Mouse (Mus musculus) CH12.LX (cell line): Measurements from ENCODE around the gene Syne1. TPM values are rescaled to one million over a fixed set of nuclear protein-coding genes. Genes with fewer than 3 reads are reported as not detected.
A peak's percentile ranks its signal among the peaks of the same experiment; 100 is the strongest.

Experiments used
- DNase-seq: peaks from one replicate; pipeline ENCODE4 v3.0.0-alpha.2; 2013; ENCODE audit errors: extremely low read depth
- H3K27ac ChIP-seq: 2 replicates; pipeline ENCODE4 v1.5.1; 2012; ENCODE audit warnings: low read depth, mild to moderate bottlenecking, control low read depth, moderate library complexity; ENCODE audit not compliant: insufficient read depth
- H3K27me3 ChIP-seq: replicated peaks from 2 replicates; pipeline ENCODE3; 2012; ENCODE audit warnings: inconsistent platforms
- H3K36me3 ChIP-seq, 2 experiments: replicated peaks in 1 of 2; 2 replicates each; pipeline versions ENCODE3 to v1.6.1; 2012; ENCODE audit warnings: inconsistent platforms in 1 of 2, low read length in 1 of 2, mild to moderate bottlenecking in 1 of 2, mixed read lengths in 1 of 2, moderate library complexity in 1 of 2; ENCODE audit not compliant: control insufficient read depth in 1 of 2, insufficient read depth in 1 of 2
- H3K4me1 ChIP-seq, 2 experiments: 2 replicates each; pipeline ENCODE4 v1.6.1; 2012; ENCODE audit warnings: inconsistent platforms in 1 of 2, moderate library complexity in 1 of 2; ENCODE audit not compliant: insufficient read depth in 2 of 2, control insufficient read depth in 1 of 2
- H3K4me2 ChIP-seq: 2 replicates; pipeline ENCODE4 v1.6.1; 2012; ENCODE audit warnings: low read depth, mild to moderate bottlenecking, control low read depth; ENCODE audit not compliant: poor library complexity, insufficient read depth, severe bottlenecking
- H3K4me3 ChIP-seq, 3 experiments: fragments of 150-350 bp in 1 of 3; sonication (generic) in 1 of 3; replicated peaks in 1 of 3; 2 replicates each; pipeline versions ENCODE3 to v1.5.1; 2011 to 2012; ENCODE audit warnings: low read depth in 2 of 3, low read length in 2 of 3, mild to moderate bottlenecking in 2 of 3, moderate library complexity in 2 of 3, control low read depth in 1 of 3, improper control_type of control experiment in 1 of 3, inconsistent platforms in 1 of 3, mixed read lengths in 1 of 3; ENCODE audit not compliant: poor library complexity in 1 of 3
- H3K79me2 ChIP-seq: replicated peaks from 2 replicates; pipeline ENCODE4 v1.6.1; 2012; ENCODE audit warnings: mild to moderate bottlenecking, moderate library complexity; ENCODE audit not compliant: control insufficient read depth, poor library complexity, insufficient read depth, severe bottlenecking; ENCODE audit errors: extremely low read depth
- H3K9ac ChIP-seq: 2 replicates; pipeline ENCODE4 v1.6.1; 2012; ENCODE audit warnings: low read depth, mild to moderate bottlenecking, control low read depth, moderate library complexity; ENCODE audit not compliant: insufficient read depth
- H3K9me3 ChIP-seq: replicated peaks from 2 replicates; pipeline ENCODE3; 2012; ENCODE audit warnings: low read length, inconsistent platforms, mixed read lengths
- BHLHE40 ChIP-seq: IDR thresholded peaks from 2 replicates; pipeline ENCODE4 v1.6.1; 2011; ENCODE audit warnings: mild to moderate bottlenecking, low read depth, low read length, improper control_type of control experiment
- CTCF ChIP-seq, 2 experiments: IDR thresholded peaks in 1 of 2; conservative IDR thresholded peaks in 1 of 2; 2 replicates each; pipeline ENCODE4 v1.5.1; 2011 to 2012; ENCODE audit warnings: low read depth in 2 of 2, low read length in 2 of 2, improper control_type of control experiment in 1 of 2, inconsistent platforms in 1 of 2, mild to moderate bottlenecking in 1 of 2, moderate library complexity in 1 of 2
- E2F4 ChIP-seq: IDR thresholded peaks from 2 replicates; pipeline ENCODE4 v1.6.1; 2011; ENCODE audit warnings: low read depth, low read length, improper control_type of control experiment; ENCODE audit not compliant: insufficient replicate concordance
- HCFC1 ChIP-seq: IDR thresholded peaks from 2 replicates; pipeline ENCODE4 v1.6.1; 2012; ENCODE audit warnings: low read depth, mild to moderate bottlenecking, inconsistent platforms, low read length, improper control_type of control experiment
- JUND ChIP-seq: conservative IDR thresholded peaks from 2 replicates; pipeline ENCODE4 v1.6.1; 2011; ENCODE audit warnings: low read depth, low read length, improper control_type of control experiment
- MAZ ChIP-seq: IDR thresholded peaks from 2 replicates; pipeline ENCODE4 v1.6.1; 2012; ENCODE audit warnings: low read depth, mild to moderate bottlenecking, inconsistent platforms, low read length, improper control_type of control experiment, moderate library complexity
- MEF2A ChIP-seq: IDR thresholded peaks from 2 replicates; pipeline ENCODE4 v1.6.1; 2014; ENCODE audit warnings: low read depth, mild to moderate bottlenecking, inconsistent platforms, low read length, improper control_type of control experiment, borderline replicate concordance
- MXI1 ChIP-seq: IDR thresholded peaks from 2 replicates; pipeline ENCODE4 v1.6.1; 2011; ENCODE audit warnings: mild to moderate bottlenecking, low read depth, low read length, improper control_type of control experiment
- MYC ChIP-seq: IDR thresholded peaks from 2 replicates; pipeline ENCODE4 v1.6.1; 2011; ENCODE audit warnings: low read depth, mild to moderate bottlenecking, improper control_type of control experiment, low read length
- NELFE ChIP-seq: IDR thresholded peaks from 2 replicates; pipeline ENCODE4 v1.6.1; 2011; ENCODE audit warnings: low read depth, low read length, improper control_type of control experiment
- SMC3 ChIP-seq: IDR thresholded peaks from 2 replicates; pipeline ENCODE4 v1.6.1; 2011; ENCODE audit warnings: low read depth, low read length, improper control_type of control experiment
- TBP ChIP-seq: conservative IDR thresholded peaks from 2 replicates; pipeline ENCODE4 v1.6.1; 2011; ENCODE audit warnings: low read depth, low read length, improper control_type of control experiment
- UBTF ChIP-seq: IDR thresholded peaks from 2 replicates; pipeline ENCODE4 v1.6.1; 2012; ENCODE audit warnings: low read depth, mild to moderate bottlenecking, inconsistent platforms, low read length, improper control_type of control experiment, moderate library complexity
- ZKSCAN1 ChIP-seq: IDR thresholded peaks from 2 replicates; pipeline ENCODE4 v1.6.1; 2012; ENCODE audit warnings: low read depth, inconsistent platforms, low read length, improper control_type of control experiment, borderline replicate concordance
- ZNF384 ChIP-seq: IDR thresholded peaks from 2 replicates; pipeline ENCODE4 v1.6.1; 2012; ENCODE audit warnings: low read depth, low read length, improper control_type of control experiment, inconsistent platforms
- dilution Hi-C: fragments of 300-500 bp; cut with MboI; formaldehyde crosslinking; loops from 2 replicates; pipeline ENCODE4 v1.14.3; 2020; ENCODE audit warnings: low sequenced_read_pairs; ENCODE audit not compliant: extremely low pct_unique_long_range_greater_than_20kb, extremely low pct_ligation_motif_present
- in situ Hi-C: fragments of 300-500 bp; cut with MboI; formaldehyde crosslinking; loops from 3 replicates; pipeline ENCODE4 v1.14.3; 2019; ENCODE audit warnings: low sequenced_read_pairs, low pct_ligation_motif_present, low pct_unique_long_range_greater_than_20kb, mixed read lengths
- polyA plus RNA-seq: library from polyadenylated mRNA; unstranded; fragments of >175 nt; gene quantifications from 2 replicates; pipeline ENCODE4 v1.2.1, GENCODE M21; 2012; ENCODE audit warnings: low read depth; ENCODE audit not compliant: insufficient read length
- total RNA-seq, 2 experiments: library from RNA; depleted of rRNA; stranded (reverse); fragments of 300-350 nt in 1 of 2; fragments of >200 nt in 1 of 2; gene quantifications; 2 replicates each; pipeline ENCODE4 v1.2.3; 2012 to 2014

Syne1 gene
- total and polyA plus RNA-seq, 3 experiments: 3.1 to 7.6 (median 3.6) TPM

GRCm38 (mm10) chr10:5087336-5087735 lies 463.9 kb downstream of the Syne1 start (continued):
- TF ChIP-seq NELFE: no peak

GRCm38 (mm10) chr10:5086329-5086728 lies 465.0 kb downstream of the Syne1 start:
- peaks cover 0 to 3% of the 10 kb centered on the region in 2 experiments; a peak in 1 of 4 replicates for H3K4me1 ChIP-seq
- no peak overlapping the region for H3K4me2 ChIP-seq
- peak; percentile 13 for DNase-seq
- H3K9me3 ChIP-seq: no peaks in the 10 kb centered on the region
- H3K27me3 ChIP-seq: no peaks in the 10 kb centered on the region
- dilution Hi-C loops: no loop called here
- H3K4me3 ChIP-seq: no peak overlapping the region
- H3K9ac ChIP-seq: no peak overlapping the region
- TF ChIP-seq JUND (no peak), UBTF (no peak), HCFC1 (no peak), MEF2A (no peak), MAZ (no peak), TBP (no peak), ZNF384 (no peak), MXI1 (no peak), E2F4 (no peak), SMC3 (no peak), MYC (no peak), CTCF (conservative IDR thresholded peaks at IDR 0.05 in 1 of 2, IDR thresholded peaks at IDR 0.05 in 1 of 2; ENCODE audit: low read depth in 2 of 2, low read length in 2 of 2) (no peak), BHLHE40 (no peak)
- H3K79me2 ChIP-seq: no peaks in the 10 kb centered on the region
- H3K36me3 ChIP-seq: peaks cover 0 to 10% of the 10 kb centered on the region in 2 experiments
- no peak overlapping the region for H3K27ac ChIP-seq
- in situ Hi-C loops: no loop called here

GRCm38 (mm10) chr10:5085792-5086191 lies 465.5 kb downstream of the Syne1 start:
- Histone ChIP-seq H3K9ac (no peak overlapping the region), H3K79me2 (no peaks in the 10 kb centered on the region), H3K4me1 (peaks cover 0 to 3% of the 10 kb centered on the region in 2 experiments; a peak in 1 of 4 replicates), H3K4me2 (no peak overlapping the region), H3K27me3 (no peaks in the 10 kb centered on the region), H3K4me3 (no peak overlapping the region), H3K9me3 (no peaks in the 10 kb centered on the region), H3K36me3 (peaks cover 0 to 10% of the 10 kb centered on the region in 2 experiments), H3K27ac (no peak overlapping the region)
- dilution Hi-C loops: no loop called here
- in situ Hi-C loops: no loop called here
- TF ChIP-seq ZKSCAN1 (no peak), E2F4 (no peak)
- DNase-seq: no peak
